Mouse (Mus musculus): ENCODE measurements around the gene Ick. TPM values are rescaled to one million over a fixed set of nuclear protein-coding genes. Genes with fewer than 3 reads are reported as not detected.
A peak's percentile ranks its signal among the peaks of the same experiment; 100 is the strongest.

Gene Ick
- total RNA-seq, 2 experiments from 2014 or later, result 14.9 to 15.3 TPM

- intact Hi-C loops (cut with DNase I), result no loop called here
- DNase-seq (ENCODE audit: low spot score), result no peak
These were observed 4.9 kb upstream of the Ick start for GRCm38 (mm10) chr9:78103965-78104560.

DNA sequence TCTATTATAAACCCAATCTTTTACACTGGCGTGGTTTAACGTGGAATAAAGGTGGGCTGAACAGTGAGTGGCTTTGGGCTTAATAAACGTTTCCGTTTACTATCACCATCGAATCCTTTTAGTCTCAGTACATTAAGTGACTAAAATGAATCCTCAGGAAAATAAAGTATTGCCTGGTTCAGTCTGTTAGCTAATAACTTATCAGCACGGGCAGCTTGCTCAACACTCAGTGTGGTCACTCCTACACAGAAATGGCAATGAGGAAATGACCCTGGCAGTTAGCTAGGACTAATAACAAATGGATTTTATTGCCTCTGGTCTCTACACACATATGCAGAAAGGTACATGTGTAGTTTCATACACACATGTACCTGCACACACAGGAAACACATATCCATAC, 4.0 kb upstream of the Ick start:
- intact Hi-C loops (cut with DNase I), result no loop called here
- no peak for DNase-seq (ENCODE audit: low spot score)

DNA sequence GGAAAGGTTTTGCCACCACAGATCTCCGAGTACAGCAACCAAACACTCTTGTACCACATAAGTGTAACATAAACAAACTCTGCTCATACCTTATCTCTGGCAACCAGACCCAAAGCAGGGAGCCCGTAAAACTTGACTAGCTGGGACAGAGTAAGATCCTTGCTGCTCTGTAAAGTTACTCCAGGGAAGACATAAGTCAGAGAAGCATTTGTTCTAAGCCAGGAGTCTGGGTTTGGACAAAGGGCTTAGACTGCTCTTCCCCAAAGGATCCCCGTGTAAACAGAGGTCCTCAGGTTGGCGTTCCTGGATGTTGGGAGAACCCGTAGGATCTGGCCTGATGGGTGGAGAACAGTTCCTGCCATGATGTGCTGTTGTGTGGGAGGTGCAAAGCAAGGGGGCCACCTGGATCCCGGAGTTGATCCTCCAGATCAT, 3.5 kb upstream of the Ick start:
- intact Hi-C loops (cut with DNase I), result no loop called here
- DNase-seq (ENCODE audit: low spot score), result no peak

DNA sequence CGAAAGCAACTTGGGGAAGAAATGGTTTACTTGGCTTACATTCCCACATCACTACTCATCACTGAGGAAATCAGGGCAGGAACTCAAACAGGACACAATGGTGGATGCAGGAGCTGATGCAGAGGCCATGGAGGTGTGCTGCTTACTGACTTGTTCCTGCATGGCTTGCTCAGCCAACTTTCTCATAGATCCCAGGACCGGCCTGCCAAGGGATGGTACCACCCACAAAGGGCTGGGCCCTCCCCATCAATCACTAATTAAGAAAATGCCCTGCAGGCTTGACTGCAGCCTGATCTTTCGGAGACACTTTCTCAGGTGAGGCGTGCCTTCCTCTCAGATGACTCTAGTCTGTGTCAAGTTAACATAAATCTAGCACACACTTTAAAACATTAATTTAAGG, 2.2 kb upstream of the Ick start:
- intact Hi-C loops (cut with DNase I), result no loop called here
- no peak for DNase-seq (ENCODE audit: low spot score)

DNA sequence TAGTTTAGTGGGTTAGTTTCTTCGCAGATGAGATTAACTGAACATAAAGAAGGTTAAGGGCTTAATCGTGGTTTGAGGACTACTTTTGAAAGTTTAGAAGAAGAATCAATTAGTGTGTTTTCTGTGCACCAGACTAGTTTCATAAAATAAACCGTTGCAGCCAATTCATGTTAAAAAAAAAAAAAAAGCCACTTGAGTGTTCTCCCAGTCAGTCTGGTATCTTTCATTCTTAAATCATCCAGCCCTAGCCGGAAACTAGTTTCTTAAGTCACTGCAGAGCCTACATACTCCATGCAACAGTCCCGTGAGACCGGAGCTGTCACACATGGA, 1.4 kb upstream of the Ick start:
- DNase-seq (ENCODE audit: low spot score), result no peak
- intact Hi-C loops (cut with DNase I), result no loop called here

GRCm38 (mm10) chr9:78107912-78108795, 838 bp upstream of the Ick start:
- intact Hi-C loops (cut with DNase I), result no loop called here
- DNase-seq (ENCODE audit: low spot score), result peak; percentile 71

DNA sequence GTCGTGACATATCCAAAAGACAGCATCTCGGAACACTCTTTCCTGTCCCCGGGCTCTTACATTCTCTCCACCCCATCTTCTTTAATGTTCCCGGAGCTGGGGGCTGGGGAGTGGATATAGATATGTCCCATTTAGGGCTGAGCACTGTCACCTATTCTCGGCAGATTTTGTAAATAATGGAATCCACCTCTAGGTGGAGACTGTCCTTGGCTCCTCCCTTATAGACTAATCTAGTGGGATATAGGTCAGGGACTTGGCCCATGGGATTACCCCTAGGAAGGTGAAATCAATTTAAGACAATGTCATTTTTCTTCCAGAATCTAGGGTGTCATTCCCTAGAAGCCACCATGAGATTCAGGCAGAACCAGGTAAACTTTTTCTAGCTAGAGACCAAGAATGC, 664 bp downstream of the Ick start:
- DNase-seq (ENCODE audit: low spot score), result no peak
- intact Hi-C loops (cut with DNase I), result loop anchor here (1.0 kb wide), 1 partner anchor 84 kb away; no protein-coding TSS in a partner anchor

DNA sequence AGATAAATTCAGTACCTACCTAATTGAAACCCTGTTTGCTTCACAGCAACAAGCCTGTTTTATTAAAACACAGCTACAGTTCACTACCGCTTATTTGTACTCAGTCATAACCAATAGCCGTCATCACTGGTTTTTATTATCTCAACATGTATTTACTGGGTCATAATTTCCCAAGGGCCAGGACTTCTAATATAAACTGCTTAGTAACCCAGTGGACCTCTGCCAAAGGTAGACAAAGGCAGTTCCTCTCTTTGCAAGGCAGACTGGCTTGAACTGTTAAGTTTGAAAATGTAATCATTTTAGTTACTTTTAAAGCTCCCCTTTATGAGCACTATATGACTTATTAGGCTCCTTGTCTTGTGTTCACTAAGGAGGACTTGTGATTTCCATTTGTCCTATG, 2.5 kb downstream of the Ick start:
- no peak for DNase-seq (ENCODE audit: low spot score)
- intact Hi-C loops (cut with DNase I), result no loop called here

GRCm38 (mm10) chr9:78112770-78113537, 4.0 kb downstream of the Ick start:
- intact Hi-C loops (cut with DNase I), result loop anchor here (2.0 kb wide), 1 partner anchor 42 kb away; no protein-coding TSS in a partner anchor
- DNase-seq (ENCODE audit: low spot score), result peak; percentile 86

DNA sequence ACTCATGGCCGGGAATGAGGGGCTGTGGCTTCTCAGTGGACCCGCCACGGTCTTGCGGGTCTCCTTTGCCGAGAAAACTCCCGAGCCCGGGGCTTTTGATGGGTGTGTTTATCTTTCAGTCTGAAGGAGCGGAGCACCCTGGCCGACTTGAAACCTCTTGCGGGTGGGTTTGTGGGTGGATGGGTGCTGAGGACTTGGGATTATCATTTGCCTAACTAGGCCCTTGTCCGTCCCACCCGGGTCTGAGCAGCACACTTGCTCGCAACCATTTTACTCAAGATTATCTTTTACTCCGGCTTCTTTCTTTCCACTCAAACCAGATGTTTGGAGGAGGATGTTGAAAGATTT, 4.5 kb downstream of the Ick start:
- intact Hi-C loops (cut with DNase I), result loop anchor here (2.0 kb wide), 1 partner anchor 41 kb away; no protein-coding TSS in a partner anchor
- no peak for DNase-seq (ENCODE audit: low spot score)

DNA sequence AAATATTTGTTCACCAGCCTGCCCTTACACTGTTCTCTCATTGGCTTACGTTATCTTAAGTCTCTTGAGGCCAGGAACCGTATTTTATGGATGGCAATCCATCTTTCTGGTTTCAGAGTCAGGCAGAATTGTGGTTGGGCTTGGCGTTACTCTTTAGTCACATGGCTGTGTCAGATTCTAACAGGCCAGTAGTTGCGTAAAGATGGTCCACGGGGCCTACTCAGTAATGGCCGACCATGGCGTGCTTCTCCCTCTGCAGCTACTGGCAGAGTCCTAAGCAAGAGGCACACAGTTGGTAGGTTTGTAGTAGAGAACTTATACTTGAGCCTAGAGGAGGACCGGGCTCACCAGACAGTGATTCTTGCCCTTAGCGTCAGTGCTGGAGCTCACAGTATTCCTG, 6.8 kb downstream of the Ick start:
- DNase-seq (ENCODE audit: low spot score), result peak; percentile 21
- intact Hi-C loops (cut with DNase I), result no loop called here

DNA sequence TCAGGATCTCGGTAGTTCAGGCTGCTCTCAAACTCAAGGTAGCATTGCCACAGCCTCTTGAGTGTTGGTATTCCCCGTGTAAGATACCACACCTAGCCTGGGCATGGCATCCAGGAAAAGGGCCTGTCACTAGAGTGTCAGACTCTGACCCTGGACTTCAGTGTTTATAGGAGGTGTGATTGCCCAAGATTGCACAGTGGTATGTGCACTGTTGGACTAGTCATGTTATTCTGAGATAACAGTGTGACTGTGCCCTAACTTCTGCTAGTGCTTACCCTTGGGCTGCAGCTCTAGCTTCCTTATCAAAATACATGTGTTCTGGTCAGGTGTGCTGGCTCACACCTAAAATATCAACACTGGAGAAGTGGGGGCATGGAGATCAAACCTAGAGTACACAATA, 8.7 kb downstream of the Ick start:
- intact Hi-C loops (cut with DNase I), result no loop called here
- DNase-seq (ENCODE audit: low spot score), result no peak

- intact Hi-C loops (cut with DNase I), result no loop called here
- DNase-seq (ENCODE audit: low spot score), result no peak
These were observed 12.4 kb downstream of the Ick start for GRCm38 (mm10) chr9:78121358-78121757.

DNA sequence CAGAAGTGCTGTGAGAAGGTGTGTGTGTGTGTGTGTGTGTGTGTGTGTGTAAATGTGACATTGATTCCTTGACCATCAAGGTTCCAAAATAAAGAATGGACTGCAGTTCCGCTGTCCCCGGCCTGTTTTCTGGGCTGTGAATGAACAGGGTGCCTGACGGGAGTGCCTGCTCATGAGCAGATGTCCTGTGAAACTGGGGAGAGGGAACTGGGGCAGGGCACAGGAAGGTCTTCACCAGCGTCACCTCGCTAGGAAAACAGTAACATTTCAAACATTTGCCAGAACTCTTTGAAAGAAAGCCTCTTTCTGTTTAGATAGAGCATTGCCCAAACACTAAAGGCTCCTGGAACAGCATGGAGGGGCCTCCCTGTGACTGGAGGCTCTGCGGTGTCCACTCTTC, 13.0 kb downstream of the Ick start:
- intact Hi-C loops (cut with DNase I), result no loop called here
- DNase-seq (ENCODE audit: low spot score), result no peak

DNA sequence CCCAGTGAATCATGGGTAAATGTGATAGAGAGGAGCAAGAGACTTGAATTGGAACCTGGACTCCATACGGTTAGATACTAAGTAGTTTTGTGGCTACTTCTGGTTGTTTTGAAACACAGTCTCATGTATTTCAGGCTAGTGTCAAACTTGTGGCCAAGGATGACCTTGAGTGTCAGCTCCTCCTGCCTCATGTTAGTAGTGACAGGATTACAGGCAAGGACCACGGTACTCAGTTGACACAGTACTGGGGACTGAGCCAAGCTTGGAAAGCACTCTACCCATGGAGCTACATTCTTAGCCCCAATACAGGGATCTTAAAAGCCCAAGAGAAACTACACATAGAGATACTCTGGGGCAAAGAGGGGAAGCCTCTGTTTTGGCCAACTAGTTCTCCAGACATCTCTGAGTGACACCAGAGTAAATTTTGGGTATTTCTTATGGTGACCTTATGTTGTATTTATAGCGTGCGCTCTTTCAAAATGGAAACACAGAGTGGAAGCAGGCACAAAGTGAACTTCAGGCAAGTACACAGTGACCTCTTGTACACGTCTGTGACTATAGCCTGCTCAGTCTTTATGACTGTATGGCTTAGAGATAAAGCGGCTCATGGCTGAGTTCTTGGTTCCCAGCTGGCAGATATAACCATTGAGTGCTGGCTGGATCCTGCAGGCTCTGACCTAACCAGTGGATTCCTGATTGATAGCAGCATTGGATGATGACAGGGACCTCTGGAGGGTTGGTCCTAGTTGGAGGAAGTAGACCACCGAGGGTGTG, 14.1 kb downstream of the Ick start:
- intact Hi-C loops (cut with DNase I), result no loop called here
- no peak for DNase-seq (ENCODE audit: low spot score)

DNA sequence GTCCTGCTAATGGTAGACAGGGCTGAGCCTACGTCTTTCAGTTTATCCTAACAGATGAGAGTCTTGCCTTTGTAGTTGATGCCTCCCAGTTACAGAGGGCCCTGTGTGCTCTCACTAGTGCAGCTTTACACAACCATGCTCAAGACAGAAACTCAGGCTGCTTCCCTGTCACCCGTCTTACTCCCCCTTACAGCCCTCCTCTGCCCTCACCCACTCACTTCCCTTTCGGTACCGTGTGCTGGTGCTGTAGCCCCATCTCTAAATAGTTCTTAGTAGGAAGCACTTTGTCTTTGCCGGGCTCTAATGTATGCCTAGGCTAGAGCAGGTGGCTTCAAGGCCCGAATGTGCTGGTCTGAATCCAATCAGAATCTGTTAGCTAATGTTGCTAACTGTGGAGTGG, 15.3 kb downstream of the Ick start:
- intact Hi-C loops (cut with DNase I), result no loop called here
- DNase-seq (ENCODE audit: low spot score), result no peak

DNA sequence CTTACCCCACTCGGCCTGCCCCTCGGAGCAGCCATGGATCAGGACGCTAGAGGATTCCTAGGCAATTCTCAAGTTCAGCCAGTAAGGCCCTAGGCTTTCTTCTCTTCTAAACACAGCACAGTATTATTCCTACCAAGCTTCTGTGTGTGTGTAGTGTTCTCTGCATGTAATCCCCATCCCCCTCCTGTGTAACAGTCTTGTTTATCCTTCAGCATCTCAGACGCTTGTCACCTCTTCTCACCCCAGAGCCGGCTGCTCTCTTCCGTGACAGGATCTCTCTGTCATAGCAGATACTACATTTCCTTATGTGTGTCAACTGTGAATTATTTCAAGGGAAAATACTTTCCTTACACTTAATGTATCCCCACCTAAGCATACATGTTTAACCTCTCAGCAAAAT, 17.0 kb downstream of the Ick start:
- intact Hi-C loops (cut with DNase I), result no loop called here
- no peak for DNase-seq (ENCODE audit: low spot score)

DNA sequence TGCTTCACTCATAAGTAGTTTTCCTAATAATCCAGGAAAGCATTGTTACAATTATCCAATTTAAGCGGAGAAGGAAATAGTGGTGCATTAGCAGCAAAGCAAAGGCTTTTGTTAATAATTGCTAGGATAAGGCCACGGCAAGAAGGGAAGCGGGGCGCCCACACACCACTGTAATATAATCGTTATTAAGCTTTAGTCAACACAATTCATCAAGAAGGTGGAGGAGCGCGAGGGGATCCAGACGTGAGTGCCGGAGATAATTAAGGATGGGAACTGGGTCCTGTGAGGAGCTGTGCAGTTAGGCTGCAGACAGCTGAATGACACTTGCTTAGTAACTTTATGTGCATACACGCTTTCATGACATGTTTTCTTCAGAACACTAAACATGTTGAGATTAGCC, 17.7 kb downstream of the Ick start:
- intact Hi-C loops (cut with DNase I), result no loop called here
- DNase-seq (ENCODE audit: low spot score), result no peak

- intact Hi-C loops (cut with DNase I), result no loop called here
These were observed 26.7 kb downstream of the Ick start for GRCm38 (mm10) chr9:78135658-78136057.

GRCm38 (mm10) chr9:78138044-78138676, 29.2 kb downstream of the Ick start:
- peak; percentile 26 for DNase-seq (ENCODE audit: low spot score)
- intact Hi-C loops (cut with DNase I), result no loop called here

More at GRCm38 (mm10) chr9:78135658-78136057, 26.7 kb downstream of the Ick start:
- no peak for DNase-seq (ENCODE audit: low spot score)
